Mouse (Mus musculus) embryonic facial prominence, embryonic 14.5 days (tissue): ENCODE data around the gene Amhr2. TPM values are rescaled to one million over a fixed set of nuclear protein-coding genes. Genes with fewer than 3 reads are reported as not detected.

Experiments used
- ATAC-seq: fragments of 200-750 bp; cut with Nextera tagmentation; 2 replicates; pipeline ENCODE4 v1.8.0; 2017; ENCODE audit warnings: low read depth, moderate number of reproducible peaks, moderate TSS enrichment
- DNase-seq: peaks from one replicate; pipeline ENCODE4 v3.0.0-alpha.2; 2015; ENCODE audit warnings: low spot score
- H3K27ac ChIP-seq: fragments of 300-500 bp; sonication (generic); replicated peaks from 2 replicates; pipeline ENCODE4 v1.5.1; 2014; ENCODE audit warnings: low read depth, mild to moderate bottlenecking, low read length, moderate library complexity
- H3K27me3 ChIP-seq: fragments of 300-500 bp; sonication (generic); replicated peaks from 2 replicates; pipeline ENCODE4 v1.6.1; 2014; ENCODE audit warnings: low read length; ENCODE audit not compliant: control insufficient read depth, insufficient read depth
- H3K36me3 ChIP-seq: fragments of 300-500 bp; sonication (generic); 2 replicates; pipeline ENCODE4 v1.6.1; 2014; ENCODE audit warnings: low read length, mixed read lengths; ENCODE audit not compliant: control insufficient read depth, insufficient read depth
- H3K4me1 ChIP-seq: fragments of 300-500 bp; sonication (generic); 2 replicates; pipeline ENCODE4 v1.6.1; 2014; ENCODE audit warnings: antibody characterized with exemption, low read length; ENCODE audit not compliant: control insufficient read depth, insufficient read depth
- H3K4me2 ChIP-seq: fragments of 300-500 bp; sonication (generic); 2 replicates; pipeline ENCODE4 v1.6.1; 2014; ENCODE audit warnings: low read depth, mild to moderate bottlenecking, low read length, moderate library complexity, mixed read lengths
- H3K4me3 ChIP-seq: fragments of 300-500 bp; sonication (generic); 2 replicates; pipeline ENCODE4 v1.5.1; 2014; ENCODE audit warnings: low read depth, mild to moderate bottlenecking, low read length
- H3K9ac ChIP-seq: fragments of 300-500 bp; sonication (generic); 2 replicates; pipeline ENCODE4 v1.6.1; 2014; ENCODE audit warnings: low read depth, mild to moderate bottlenecking, low read length, moderate library complexity, mixed read lengths
- H3K9me3 ChIP-seq: fragments of 300-500 bp; sonication (generic); 2 replicates; pipeline ENCODE4 v1.6.1; 2016; ENCODE audit warnings: low read length; ENCODE audit not compliant: control insufficient read depth
- WGBS: fragments of 180-500 bp; shearing (Covaris S2); extraction: QIAGEN DNeasy Blood & Tissue Kit; methylation state at CpG from one replicate; pipeline ENCODE4 v1.1.7; 2014; 5-methylcytosine and 5-hydroxymethylcytosine counted together
- polyA plus RNA-seq: library from polyadenylated mRNA; unstranded; fragments of >200 nt; fragmentation: Nextera tagmentation; extraction: Ambion mirVana; gene quantifications from 2 replicates; pipeline ENCODE4 v1.2.1, GENCODE M21; 2014

The Amhr2 gene
- polyA plus RNA-seq, 1 experiment from 2014 or later = 0.96 TPM

DNA sequence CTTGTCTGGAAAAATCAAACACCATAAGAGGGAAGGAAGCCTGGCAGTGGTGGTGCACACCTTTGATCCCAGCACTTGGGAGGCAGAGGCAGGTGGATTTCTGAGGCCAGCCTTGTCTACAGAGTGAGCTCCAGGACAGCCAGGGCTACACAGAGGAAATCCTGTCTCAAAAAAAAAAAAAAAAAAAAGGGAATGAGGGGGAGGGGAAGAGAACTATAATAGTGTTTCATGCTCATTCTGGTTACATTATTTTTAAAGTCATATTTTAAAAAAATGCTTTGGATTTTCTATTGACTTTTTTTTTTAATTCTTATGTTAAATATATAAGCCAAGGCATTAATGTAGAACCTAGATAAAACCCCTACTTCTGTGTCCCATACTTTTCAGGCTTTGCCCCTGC, 31.5 kb upstream of the Amhr2 start:
- Histone ChIP-seq H3K4me3 (no peak overlapping the region), H3K9ac (no peak overlapping the region), H3K4me1 (peaks cover 20% of the 10 kb centered on the region), H3K4me2 (no peak overlapping the region), H3K9me3 (no peaks in the 10 kb centered on the region), H3K27ac (no peak overlapping the region), H3K27me3 (no peaks in the 10 kb centered on the region), H3K36me3 (peaks cover 79% of the 10 kb centered on the region)
- ATAC-seq = no peak
- no peak for DNase-seq

GRCm38 (mm10) chr15:102417524-102417923, 27.6 kb upstream of the Amhr2 start:
- Histone ChIP-seq H3K27me3 (no peaks in the 10 kb centered on the region), H3K36me3 (peaks cover 54% of the 10 kb centered on the region), H3K9me3 (no peaks in the 10 kb centered on the region), H3K27ac (no peak overlapping the region), H3K9ac (no peak overlapping the region), H3K4me3 (no peak overlapping the region), H3K4me2 (no peak overlapping the region), H3K4me1 (no peaks in the 10 kb centered on the region)
- DNase-seq (no peak), ATAC-seq (no peak)
- 96% methylated on average over 2 of the region's 2 CpGs for WGBS

- Histone ChIP-seq H3K27me3 (no peaks in the 10 kb centered on the region), H3K9ac (no peak overlapping the region), H3K4me1 (no peaks in the 10 kb centered on the region), H3K4me3 (no peak overlapping the region), H3K4me2 (no peak overlapping the region), H3K36me3 (peaks cover 60% of the 10 kb centered on the region), H3K27ac (no peak overlapping the region; the same call in 1 of the 2 replicates), H3K9me3 (no peaks in the 10 kb centered on the region)
- WGBS = 55% methylated on average over 1 of the region's 1 CpGs
- DNase-seq (no peak), ATAC-seq (no peak)
Observed at GRCm38 (mm10) chr15:102420986-102421385, 24.2 kb upstream of the Amhr2 start.

DNA sequence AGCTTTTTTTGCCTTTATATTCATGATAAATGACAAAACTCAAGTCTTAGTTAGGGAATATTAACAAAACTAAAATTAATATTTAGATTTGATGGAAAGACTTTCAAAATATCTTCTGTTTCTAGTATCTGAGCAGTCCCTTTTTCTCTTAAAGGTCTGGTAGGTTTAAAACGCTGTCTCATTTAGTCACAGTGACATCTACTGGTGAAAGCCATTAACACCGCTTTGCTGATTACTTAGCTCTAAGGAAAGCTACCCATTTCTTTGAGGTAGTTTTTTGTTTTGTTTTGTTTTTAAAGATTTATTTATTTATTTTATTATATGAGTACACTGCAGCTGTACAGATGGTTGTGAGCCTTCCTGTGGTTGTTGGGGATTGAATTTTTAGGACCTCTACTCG, 23.7 kb upstream of the Amhr2 start:
- no peak overlapping the region for H3K9ac ChIP-seq
- DNase-seq (peak; percentile 77), ATAC-seq (no peak; the same call in 1 of the 2 replicates)
- no peak overlapping the region; the same call in 1 of the 2 replicates for H3K27ac ChIP-seq
- 64% methylated on average over 3 of the region's 3 CpGs for WGBS
- H3K36me3 ChIP-seq = peaks cover 62% of the 10 kb centered on the region
- no peaks in the 10 kb centered on the region for H3K27me3 ChIP-seq
- no peak overlapping the region for H3K4me2 ChIP-seq
- H3K4me1 ChIP-seq = no peaks in the 10 kb centered on the region
- H3K9me3 ChIP-seq = no peaks in the 10 kb centered on the region
- H3K4me3 ChIP-seq = no peak overlapping the region

DNA sequence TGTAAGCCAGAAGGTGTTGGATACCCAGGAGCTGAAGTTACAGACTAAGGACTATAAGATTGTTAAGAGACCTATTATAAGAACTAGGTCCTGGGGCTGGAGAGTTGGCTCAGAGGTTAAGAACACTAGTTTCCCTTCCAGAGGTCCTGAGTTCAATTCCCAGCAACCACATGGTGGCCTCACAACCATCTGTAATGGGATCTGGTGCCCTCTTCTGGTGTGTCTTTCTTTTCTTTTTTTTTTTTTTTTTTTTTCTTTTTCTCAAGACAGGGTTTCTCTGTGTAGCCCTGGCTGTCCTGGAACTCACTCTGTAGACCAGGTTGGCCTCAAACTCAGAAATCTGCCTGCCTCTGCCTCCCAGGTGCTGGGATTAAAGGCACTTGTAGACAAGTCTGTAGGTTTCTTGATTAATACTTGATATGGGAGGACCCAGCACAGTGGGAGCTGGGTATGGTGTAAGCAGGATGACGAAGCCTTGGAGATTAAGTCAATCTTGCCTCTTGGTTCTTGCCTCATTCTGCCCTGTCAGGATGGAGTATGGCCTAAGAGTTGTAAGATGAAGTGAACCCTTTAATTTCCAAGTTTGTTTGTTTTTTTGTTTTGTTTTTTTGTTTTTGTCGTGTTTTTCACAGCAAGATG, 21.4 kb upstream of the Amhr2 start:
- Histone ChIP-seq H3K27me3 (no peaks in the 10 kb centered on the region), H3K4me1 (no peaks in the 10 kb centered on the region), H3K4me2 (no peak overlapping the region), H3K27ac (no peak overlapping the region), H3K9ac (no peak overlapping the region), H3K9me3 (no peaks in the 10 kb centered on the region), H3K36me3 (peaks cover 68% of the 10 kb centered on the region), H3K4me3 (no peak overlapping the region)
- WGBS = 97% methylated on average over 2 of the region's 2 CpGs
- ATAC-seq (no peak), DNase-seq (no peak)

DNA sequence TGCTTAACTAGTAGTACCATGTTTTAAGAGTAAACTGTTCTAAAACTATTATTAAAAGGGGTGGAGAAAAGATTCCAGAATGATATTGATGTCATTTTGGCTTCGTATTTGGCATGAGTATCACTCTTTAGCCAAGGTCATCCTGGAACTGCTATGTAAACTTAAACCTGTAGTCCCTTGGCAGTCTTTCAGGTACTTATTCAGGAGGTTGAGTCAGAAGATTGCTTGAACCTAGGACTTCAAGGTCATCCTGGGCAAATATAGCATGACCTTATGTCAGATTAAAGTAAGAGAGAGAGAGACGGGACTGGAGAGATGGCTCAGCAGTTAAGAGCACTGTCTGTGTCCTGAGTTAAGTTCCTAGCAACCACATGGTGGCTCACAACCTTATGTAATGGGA, 20.5 kb upstream of the Amhr2 start:
- Histone ChIP-seq H3K4me3 (no peak overlapping the region), H3K4me1 (no peaks in the 10 kb centered on the region), H3K27me3 (no peaks in the 10 kb centered on the region), H3K27ac (no peak overlapping the region), H3K4me2 (no peak overlapping the region), H3K9ac (no peak overlapping the region), H3K36me3 (peaks cover 70% of the 10 kb centered on the region), H3K9me3 (no peaks in the 10 kb centered on the region)
- no peak for DNase-seq
- no peak for ATAC-seq
- 88% methylated on average over 2 of the region's 2 CpGs for WGBS

GRCm38 (mm10) chr15:102426963-102427362, 18.2 kb upstream of the Amhr2 start:
- WGBS = 97% methylated on average over 1 of the region's 1 CpGs
- no peak for DNase-seq
- Histone ChIP-seq H3K9ac (no peak overlapping the region), H3K36me3 (peaks cover 87% of the 10 kb centered on the region), H3K27me3 (no peaks in the 10 kb centered on the region), H3K9me3 (no peaks in the 10 kb centered on the region), H3K4me3 (no peak overlapping the region), H3K4me1 (no peaks in the 10 kb centered on the region), H3K4me2 (no peak overlapping the region), H3K27ac (no peak overlapping the region)
- ATAC-seq = no peak

- ATAC-seq (no peak), DNase-seq (no peak)
- H3K4me1 ChIP-seq = no peaks in the 10 kb centered on the region
- H3K27ac ChIP-seq = no peak overlapping the region
- 90% methylated on average over 1 of the region's 1 CpGs for WGBS
- no peaks in the 10 kb centered on the region for H3K9me3 ChIP-seq
- no peaks in the 10 kb centered on the region for H3K27me3 ChIP-seq
- no peak overlapping the region for H3K9ac ChIP-seq
- no peak overlapping the region for H3K4me2 ChIP-seq
- H3K4me3 ChIP-seq = no peak overlapping the region
- H3K36me3 ChIP-seq = peaks cover 85% of the 10 kb centered on the region
Observed at GRCm38 (mm10) chr15:102432046-102432445, 13.1 kb upstream of the Amhr2 start.

- H3K9ac ChIP-seq = no peak overlapping the region
- no peaks in the 10 kb centered on the region for H3K27me3 ChIP-seq
- no peaks in the 10 kb centered on the region for H3K9me3 ChIP-seq
- peaks cover 86% of the 10 kb centered on the region for H3K36me3 ChIP-seq
- no peak overlapping the region for H3K27ac ChIP-seq
- no peak overlapping the region for H3K4me2 ChIP-seq
- WGBS = 90% methylated on average over 4 of the region's 4 CpGs
- no peak for DNase-seq
- no peak overlapping the region for H3K4me3 ChIP-seq
- H3K4me1 ChIP-seq = no peaks in the 10 kb centered on the region
- ATAC-seq = no peak
Observed at GRCm38 (mm10) chr15:102433173-102433572, 12.0 kb upstream of the Amhr2 start.
